15 mouse cellular contexts compared by ENCODE assay signal in genomic region chr2:78858628-78859027, GRCm38 (mm10).
"Had no signal": no experiment of that assay in that cellular context is flagged by ENCODE, and none has a peak within 500 bp of the region (broad histone marks: within the 10 kb centered on the region; RNA-seq: fewer than 3 reads in every experiment).

No protein-coding gene starts in this region.

- ATAC-seq: lung, postnatal 0 days had no signal

- H3K9me3 ChIP-seq: limb, embryonic 10.5 days; midbrain, embryonic 13.5 days; neural tube, embryonic 13.5 days had no signal

- H3K36me3 ChIP-seq: limb, embryonic 10.5 days; midbrain, embryonic 13.5 days; neural tube, embryonic 13.5 days had no signal

- H3K4me2 ChIP-seq: midbrain, embryonic 13.5 days; neural tube, embryonic 13.5 days had no signal

- H3K27ac ChIP-seq: kidney, postnatal 0 days; layer of hippocampus, adult 2 months; limb, embryonic 10.5 days; midbrain, embryonic 13.5 days; neural tube, embryonic 13.5 days; stomach, postnatal 0 days had no signal

- H3K9ac ChIP-seq: midbrain, embryonic 13.5 days; neural tube, embryonic 13.5 days had no signal

- H3K4me3 ChIP-seq: layer of hippocampus, adult 2 months; limb, embryonic 10.5 days; midbrain, embryonic 13.5 days; neural tube, embryonic 13.5 days had no signal

- H3K27me3 ChIP-seq: midbrain, embryonic 13.5 days; neural tube, embryonic 13.5 days had no signal

- DNase-seq: kidney, adult 11 months; kidney, adult 9 months; kidney, postnatal 36 days; lung, adult 2 months; lung, postnatal 4 days; right cerebral cortex, adult 18-20 months; right cerebral cortex, postnatal 25 days; thymus, postnatal 4 days had no signal
